In the genomic region with DNA sequence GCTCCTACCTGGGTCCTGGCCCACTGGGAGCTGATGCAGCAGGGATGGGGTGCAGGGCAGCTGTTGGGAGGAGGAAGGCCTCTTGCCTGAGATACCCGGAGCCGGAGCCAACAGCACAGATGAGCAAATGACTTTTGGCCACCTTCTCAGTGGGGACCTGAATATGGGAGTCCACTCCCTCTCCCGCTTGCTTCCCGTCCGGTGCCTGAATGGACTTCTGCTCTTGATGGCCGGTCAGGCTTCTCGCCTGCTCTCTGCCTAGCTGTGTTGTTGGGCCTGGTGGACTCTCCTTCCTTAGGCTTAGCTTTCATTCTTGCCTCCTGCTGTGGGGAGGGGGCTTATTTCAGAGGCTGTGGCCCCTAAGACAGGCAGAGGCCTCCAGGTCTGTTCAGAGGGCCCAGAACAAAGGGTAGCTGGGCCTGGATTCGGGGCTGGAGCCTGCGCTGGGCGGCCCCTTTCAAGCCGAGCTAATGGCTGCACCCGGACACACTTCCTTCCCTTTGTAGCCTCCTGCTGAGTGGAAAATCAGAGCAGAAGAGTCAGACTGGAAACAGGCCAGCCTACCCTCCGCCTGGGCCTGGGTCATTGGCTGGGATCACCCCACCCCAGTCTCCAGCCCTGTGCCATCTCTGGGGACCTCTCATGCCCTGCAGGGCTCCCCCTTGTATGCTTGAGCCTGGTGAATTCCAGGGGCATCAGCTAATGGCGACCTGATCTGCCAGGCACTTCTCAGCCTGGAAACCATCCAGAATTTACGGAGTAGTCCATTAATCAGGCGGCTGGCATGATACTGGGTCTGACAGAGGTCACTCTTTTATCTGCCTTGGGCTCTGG, we compare ENCODE assay signal across 10 mouse cellular contexts. TPM values are rescaled to one million over a fixed set of nuclear protein-coding genes. Genes with fewer than 3 reads are reported as not detected.
DNase-seq lines count a peak whose midpoint lies in the region; ATAC-seq lines count a peak whose summit lies in the region.
"Had no signal": no experiment of that assay in that cellular context is flagged by ENCODE, and none has a peak within 500 bp of the region (broad histone marks: within the 10 kb centered on the region; RNA-seq: fewer than 3 reads in every experiment).

No protein-coding gene starts in this region.

- peak overlapping the region; percentile 42; the same call in 1 of the 2 replicates for H3K9ac ChIP-seq in neural tube, embryonic 11.5 days (ENCODE audit: low read length)
- H3K9ac ChIP-seq in heart, embryonic 14.5 days (ENCODE audit: low read length) = peak overlapping the region; percentile 42; the same call in 1 of the 2 replicates
- peak overlapping the region; percentile 52 for H3K9ac ChIP-seq in kidney, embryonic 16.5 days (replicated peaks; ENCODE audit: low read length)
- no peak overlapping the region; the same call in 1 of the 2 replicates for H3K9ac ChIP-seq in midbrain, embryonic 12.5 days (replicated peaks)

- peak overlapping the region; percentile 60; the same call in 1 of the 2 replicates for H3K27ac ChIP-seq in neural tube, embryonic 11.5 days (ENCODE audit: low read depth, low read length)
- peak overlapping the region; percentile 73 to 78 for H3K27ac ChIP-seq in heart, embryonic 14.5 days (replicated peaks in 1 of 2; ENCODE audit: control insufficient read depth in 1 of 2, insufficient read depth in 1 of 2, low read depth in 2 of 2, low read length in 2 of 2)
- H3K27ac ChIP-seq in kidney, embryonic 16.5 days (ENCODE audit: low read length) = peak overlapping the region; percentile 77
- peak overlapping the region; percentile 2; the same call in 1 of the 2 replicates for H3K27ac ChIP-seq in midbrain, embryonic 12.5 days (replicated peaks)

- ATAC-seq in neural tube, embryonic 11.5 days (ENCODE audit: insufficient read depth, low FRiP score, low TSS enrichment) = peak; percentile 40; the same call in 1 of the 2 replicates
- ATAC-seq in heart, embryonic 14.5 days (ENCODE audit: insufficient number of reproducible peaks, insufficient read depth, low FRiP score, low read depth) = peak; percentile 51
- ATAC-seq in kidney, embryonic 16.5 days (ENCODE audit: low FRiP score, low TSS enrichment) = no peak
- ATAC-seq in midbrain, embryonic 12.5 days (ENCODE audit: low FRiP score, low read depth) = 0 out of 2 replicates have a peak, but pooled peaks have one; percentile 16

- H3K9me3 ChIP-seq in neural tube, embryonic 11.5 days (ENCODE audit: control insufficient read depth, low read length) = no peaks in the 10 kb centered on the region
- H3K9me3 ChIP-seq in heart, embryonic 14.5 days (ENCODE audit: control insufficient read depth, low read length) = no peaks in the 10 kb centered on the region
- H3K9me3 ChIP-seq in kidney, embryonic 16.5 days (ENCODE audit: low read length) = no peaks in the 10 kb centered on the region
- H3K9me3 ChIP-seq in midbrain, embryonic 12.5 days = no peaks in the 10 kb centered on the region
- H3K9me3 ChIP-seq: megakaryocyte, embryonic 14.5 days had no signal

- H3K4me2 ChIP-seq in neural tube, embryonic 11.5 days (ENCODE audit: low read depth) = no peak overlapping the region
- H3K4me2 ChIP-seq in heart, embryonic 14.5 days (ENCODE audit: low read length) = no peak overlapping the region
- no peak overlapping the region for H3K4me2 ChIP-seq in kidney, embryonic 16.5 days (replicated peaks; ENCODE audit: low read depth, low read length)
- peak overlapping the region; percentile 2; the same call in 1 of the 2 replicates for H3K4me2 ChIP-seq in midbrain, embryonic 12.5 days (replicated peaks)

- no peak overlapping the region for H3K4me3 ChIP-seq in neural tube, embryonic 11.5 days (ENCODE audit: low read depth, low read length)
- H3K4me3 ChIP-seq in heart, embryonic 14.5 days (ENCODE audit: control insufficient read depth in 1 of 2, insufficient read depth in 1 of 2, low read depth in 1 of 2, low read length in 2 of 2) = no peak overlapping the region
- H3K4me3 ChIP-seq in kidney, embryonic 16.5 days (ENCODE audit: low read length) = no peak overlapping the region
- H3K4me3 ChIP-seq in midbrain, embryonic 12.5 days = no peak overlapping the region
- H3K4me3 ChIP-seq: megakaryocyte, embryonic 14.5 days had no signal

- DNase-seq in neural tube, embryonic 11.5 days (ENCODE audit: low spot score) = no peak
- no peak for DNase-seq in neural tube, embryonic 10.5 days (ENCODE audit: extremely low spot score, low spot score)
- no peak for DNase-seq in gastrocnemius, adult 18-20 months (ENCODE audit: low spot score)
- DNase-seq in cerebellum, postnatal 14 days = no peak
- DNase-seq in frontal cortex, adult 2 months (ENCODE audit: extremely low spot score in 1 of 2, low spot score in 1 of 2) = no peak

- H3K36me3 ChIP-seq in neural tube, embryonic 11.5 days (ENCODE audit: control insufficient read depth, insufficient read depth, low read length) = no peaks in the 10 kb centered on the region
- 0 out of 2 replicates have a peak, but pooled peaks cover 8% of the 10 kb centered on the region for H3K36me3 ChIP-seq in heart, embryonic 14.5 days (ENCODE audit: control insufficient read depth, insufficient read depth, low read length)
- H3K36me3 ChIP-seq in kidney, embryonic 16.5 days (ENCODE audit: insufficient read depth, low read length) = no peaks in the 10 kb centered on the region; the same call in 1 of the 2 replicates
- peaks cover 11% of the 10 kb centered on the region for H3K36me3 ChIP-seq in midbrain, embryonic 12.5 days

- H3K27me3 ChIP-seq in neural tube, embryonic 11.5 days (ENCODE audit: control insufficient read depth, insufficient read depth, low read length) = no peaks in the 10 kb centered on the region; the same call in 1 of the 2 replicates
- no peaks in the 10 kb centered on the region for H3K27me3 ChIP-seq in heart, embryonic 14.5 days (ENCODE audit: control insufficient read depth, insufficient read depth, low read length)
- H3K27me3 ChIP-seq in kidney, embryonic 16.5 days (ENCODE audit: insufficient read depth, low read length) = no peaks in the 10 kb centered on the region
- H3K27me3 ChIP-seq in midbrain, embryonic 12.5 days = peaks cover 88% of the 10 kb centered on the region

- peaks cover 25% of the 10 kb centered on the region for H3K4me1 ChIP-seq in neural tube, embryonic 11.5 days (ENCODE audit: control insufficient read depth, insufficient read depth, low read length)
- peaks cover 25 to 32% of the 10 kb centered on the region in 2 experiments for H3K4me1 ChIP-seq in heart, embryonic 14.5 days (ENCODE audit: control insufficient read depth in 2 of 2, insufficient read depth in 2 of 2, low read length in 2 of 2)
- H3K4me1 ChIP-seq in kidney, embryonic 16.5 days (ENCODE audit: insufficient read depth, low read length) = peaks cover 23% of the 10 kb centered on the region
- H3K4me1 ChIP-seq in midbrain, embryonic 12.5 days = peaks cover 69% of the 10 kb centered on the region
- H3K4me1 ChIP-seq: megakaryocyte, embryonic 14.5 days had no signal

- 36% methylated on average over 16 of the region's 16 CpGs for WGBS in neural tube, embryonic 11.5 days
- WGBS in heart, embryonic 14.5 days = 54% methylated on average over 16 of the region's 16 CpGs
- WGBS in kidney, embryonic 16.5 days = 57% methylated on average over 16 of the region's 16 CpGs
- 39% methylated on average over 16 of the region's 16 CpGs for WGBS in midbrain, embryonic 12.5 days

RNA-seq across cellular contexts. Expression of gene Kif26a, which starts 9.4 kb away (rescaled TPM):
- 2.0 and 2.8 TPM in 2 replicates for polyA plus RNA-seq in neural tube, embryonic 11.5 days (2014; fragmentation: Nextera tagmentation; extraction: Ambion mirVana)
- polyA plus RNA-seq in heart, embryonic 14.5 days (2014; fragmentation: Nextera tagmentation; extraction: Ambion mirVana) = 1.7 and 1.9 TPM in 2 replicates
- polyA plus RNA-seq in kidney, embryonic 16.5 days (2015; fragmentation: Nextera tagmentation; extraction: Ambion mirVana) = 3.8 and 4.4 TPM in 2 replicates
- 10.0 and 10.1 TPM in 2 replicates for polyA plus RNA-seq in midbrain, embryonic 12.5 days (2016; fragmentation: Nextera tagmentation; extraction: Ambion mirVana)
- 1 to 10 TPM; 2.7 to 4.5 TPM for total RNA-seq in gastrocnemius, adult 18-20 months (2021)
- polyA plus RNA-seq in frontal cortex, adult 2 months (2012; rRNA removed) = 7.6 and 8.3 TPM in 2 replicates
- total RNA-seq: CH12.LX had no signal

RNA-seq across cellular contexts. Expression of gene Aspg, which starts 49.0 kb away (rescaled TPM):
- 0.69 and 0.73 TPM in 2 replicates for polyA plus RNA-seq in neural tube, embryonic 11.5 days (2014; fragmentation: Nextera tagmentation; extraction: Ambion mirVana)
- 0.15 TPM in 1 of 2 replicates, not detected in the other for polyA plus RNA-seq in heart, embryonic 14.5 days (2014; fragmentation: Nextera tagmentation; extraction: Ambion mirVana)
- polyA plus RNA-seq in kidney, embryonic 16.5 days (2015; fragmentation: Nextera tagmentation; extraction: Ambion mirVana) = 3.7 TPM in 2 replicates
- 0.51 and 0.56 TPM in 2 replicates for polyA plus RNA-seq in midbrain, embryonic 12.5 days (2016; fragmentation: Nextera tagmentation; extraction: Ambion mirVana)
- total RNA-seq in gastrocnemius, adult 18-20 months (2021) = not detected
- polyA plus RNA-seq in frontal cortex, adult 2 months (2012; rRNA removed) = 5.0 and 5.1 TPM in 2 replicates
- total RNA-seq: CH12.LX had no signal

Comparison
In these comparisons a context has a peak if more than half of its experiments do, and no peak if none do; other contexts are left out.
1. H3K27ac ChIP-seq: peak in every context shown above with its lines; median percentile 77 in kidney, embryonic 16.5 days; 76 in heart, embryonic 14.5 days; 60 in neural tube, embryonic 11.5 days; 2 in midbrain, embryonic 12.5 days.